Mouse (Mus musculus) fat pad, adult 2 months (tissue): ENCODE measurements around the gene Alk.

Experiments
- DNase-seq: peaks from one replicate; pipeline ENCODE4 v3.0.0-alpha.2; 2011; ENCODE audit warnings: low read depth, low spot score; ENCODE audit errors: extremely low read depth

Alk gene

DNA sequence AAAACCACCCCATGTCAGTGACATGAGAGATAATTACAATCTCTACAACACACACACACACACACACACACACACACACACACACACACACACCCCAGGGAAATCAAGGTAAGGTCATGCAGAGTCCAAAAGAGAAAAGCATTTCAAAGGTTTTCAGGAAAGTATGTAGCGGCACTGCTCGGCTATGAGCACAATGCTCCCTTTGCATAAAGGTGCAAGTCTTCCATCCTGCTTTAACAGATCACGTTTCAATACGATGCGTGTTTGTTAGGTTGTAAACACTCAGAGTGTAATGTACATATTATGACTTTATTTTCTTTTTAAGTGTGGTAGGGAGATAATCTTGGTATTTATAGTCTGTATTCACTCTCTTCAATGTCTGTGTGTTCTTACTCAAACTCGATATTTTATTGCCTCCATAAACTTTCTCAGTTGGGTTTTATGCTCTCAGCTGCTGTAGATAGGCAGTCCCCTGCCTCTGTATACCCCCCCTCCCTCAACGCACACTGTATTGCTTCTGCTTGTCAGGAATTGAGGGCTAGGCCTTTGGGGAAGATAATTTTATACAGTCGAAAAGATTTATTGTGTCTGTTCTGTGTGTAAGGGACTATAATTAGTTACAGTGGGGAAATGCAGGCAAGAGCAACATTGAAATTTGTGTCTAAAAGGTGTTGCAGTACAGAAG lies 780.7 kb downstream of the Alk start:
- no peak for DNase-seq
